Mouse (Mus musculus) activated CD4-positive, CD25-positive, alpha-beta regulatory T cell, adult 4 months (primary cell): ENCODE measurements around the gene Elfn2. TPM values are rescaled to one million over a fixed set of nuclear protein-coding genes. Genes with fewer than 3 reads are reported as not detected.

ENCODE experiments used
- ATAC-seq: one replicate; pipeline ENCODE4 v1.8.0; 2017
- polyA plus RNA-seq, 2 experiments: library from polyadenylated mRNA; unstranded; fragments of 100-300 nt; shearing (Covaris generic); gene quantifications; one replicate each; pipeline ENCODE4 v1.2.1; 2017

Elfn2 gene
- not detected for polyA plus RNA-seq

GRCm38 (mm10) chr15:78718290-78719250, at the start of gene Elfn2:
Gene Elfn2, minus strand, starts transcription at chr15:78718771.
- no peak for ATAC-seq

DNA sequence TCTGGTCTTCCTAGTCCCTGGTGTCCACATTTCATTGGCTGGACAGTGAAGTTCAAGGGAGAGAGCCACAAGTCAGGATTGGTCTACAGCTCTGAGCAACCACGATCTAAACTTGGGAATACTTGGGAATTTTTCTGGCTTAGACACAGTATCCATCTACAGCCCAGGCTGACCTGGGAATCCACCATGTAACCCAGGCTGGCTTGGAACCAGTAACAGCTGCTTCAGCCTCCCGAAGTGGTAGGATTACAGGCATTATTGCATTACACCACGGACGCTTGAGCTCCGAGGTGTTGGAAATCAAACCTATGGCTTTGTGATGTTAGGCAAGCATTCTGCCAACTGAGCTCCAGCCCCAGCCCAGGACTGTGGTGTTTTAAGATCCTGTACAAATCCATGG, 45.1 kb upstream of the Elfn2 start:
- ATAC-seq, result no peak

- no peak for ATAC-seq
Observed at GRCm38 (mm10) chr15:78763210-78763609, 44.6 kb upstream of the Elfn2 start.

DNA sequence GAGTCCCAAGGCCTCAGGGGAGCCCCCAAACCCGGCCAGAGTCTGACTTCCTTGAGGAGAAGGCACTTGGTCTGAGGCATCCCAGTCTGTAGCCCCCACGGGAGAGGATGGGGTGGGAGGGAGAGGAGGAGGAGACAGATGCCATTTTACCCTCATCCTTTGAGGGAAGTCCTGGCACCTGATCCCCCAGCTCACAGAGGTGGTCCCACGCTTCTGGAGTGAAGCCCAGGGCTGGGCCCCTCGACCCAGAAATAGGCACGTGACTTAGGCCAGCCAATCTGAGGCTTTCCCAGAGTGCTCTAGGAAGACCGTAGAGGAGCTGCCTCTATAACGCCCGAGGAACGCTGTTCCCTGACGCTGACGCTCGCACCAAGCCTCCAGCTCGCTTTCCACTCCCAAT, 42.5 kb upstream of the Elfn2 start:
- no peak for ATAC-seq

DNA sequence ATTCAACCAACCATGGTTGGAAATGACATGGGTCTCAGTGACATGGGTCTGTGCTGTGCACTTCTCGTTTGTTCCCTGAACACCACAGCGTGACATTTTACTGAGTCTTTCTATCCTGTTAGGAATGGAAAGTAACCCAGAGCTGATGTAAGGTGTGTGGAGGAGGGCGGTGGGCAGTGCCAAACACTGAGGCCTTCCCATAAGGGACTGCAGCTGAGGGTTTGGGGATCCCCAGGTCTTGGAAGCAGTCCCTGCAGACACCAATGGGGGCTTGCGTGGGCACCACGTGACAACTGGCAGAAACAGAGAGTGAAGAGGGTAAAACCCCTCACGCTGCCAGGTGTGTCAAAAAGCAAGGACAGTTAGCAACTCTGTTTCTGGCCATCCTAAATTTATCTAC, 39.6 kb upstream of the Elfn2 start:
- ATAC-seq, result no peak

- ATAC-seq, result no peak
Observed at GRCm38 (mm10) chr15:78755966-78756725, 37.6 kb upstream of the Elfn2 start.

DNA sequence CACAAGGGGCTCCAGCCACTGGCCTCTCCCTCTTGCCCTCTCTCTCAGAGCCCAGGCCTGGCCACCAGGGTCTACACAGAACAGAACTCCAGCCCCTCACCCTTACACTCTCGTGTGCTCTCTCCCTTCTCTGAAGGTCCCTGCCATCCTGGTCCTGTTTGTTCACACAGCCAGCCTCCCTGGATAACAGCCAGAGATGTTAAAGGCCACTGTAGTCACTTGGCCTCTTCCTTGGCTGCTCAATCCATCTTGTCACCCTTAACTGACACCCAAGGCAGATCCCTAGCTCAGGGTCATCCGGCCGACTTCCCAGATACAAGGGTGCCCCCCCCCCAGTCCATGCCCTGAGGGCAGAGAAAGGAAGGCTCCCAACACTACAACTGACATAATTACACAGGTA, 36.7 kb upstream of the Elfn2 start:
- ATAC-seq, result no peak

- no peak for ATAC-seq
Observed at GRCm38 (mm10) chr15:78754144-78754543, 35.6 kb upstream of the Elfn2 start.

DNA sequence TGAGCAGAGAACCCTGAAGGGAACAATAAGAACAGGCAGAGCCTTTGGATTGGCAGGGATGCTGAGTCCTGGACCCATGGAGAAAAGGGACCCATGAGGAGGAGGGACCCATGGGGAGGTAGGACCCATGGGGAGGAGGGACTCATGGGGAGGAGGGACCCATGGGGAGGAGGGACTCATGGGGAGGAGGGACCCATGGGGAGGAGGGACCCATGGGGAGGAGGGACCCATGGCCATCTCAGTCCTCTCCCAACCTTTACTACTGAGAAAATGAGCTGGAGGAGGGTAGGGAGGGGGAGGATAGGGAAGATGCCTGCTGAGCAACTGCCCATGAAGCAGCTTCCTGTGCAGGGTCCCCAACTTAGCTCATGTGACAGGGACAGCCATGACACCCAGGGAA, 34.4 kb upstream of the Elfn2 start:
- ATAC-seq, result no peak

DNA sequence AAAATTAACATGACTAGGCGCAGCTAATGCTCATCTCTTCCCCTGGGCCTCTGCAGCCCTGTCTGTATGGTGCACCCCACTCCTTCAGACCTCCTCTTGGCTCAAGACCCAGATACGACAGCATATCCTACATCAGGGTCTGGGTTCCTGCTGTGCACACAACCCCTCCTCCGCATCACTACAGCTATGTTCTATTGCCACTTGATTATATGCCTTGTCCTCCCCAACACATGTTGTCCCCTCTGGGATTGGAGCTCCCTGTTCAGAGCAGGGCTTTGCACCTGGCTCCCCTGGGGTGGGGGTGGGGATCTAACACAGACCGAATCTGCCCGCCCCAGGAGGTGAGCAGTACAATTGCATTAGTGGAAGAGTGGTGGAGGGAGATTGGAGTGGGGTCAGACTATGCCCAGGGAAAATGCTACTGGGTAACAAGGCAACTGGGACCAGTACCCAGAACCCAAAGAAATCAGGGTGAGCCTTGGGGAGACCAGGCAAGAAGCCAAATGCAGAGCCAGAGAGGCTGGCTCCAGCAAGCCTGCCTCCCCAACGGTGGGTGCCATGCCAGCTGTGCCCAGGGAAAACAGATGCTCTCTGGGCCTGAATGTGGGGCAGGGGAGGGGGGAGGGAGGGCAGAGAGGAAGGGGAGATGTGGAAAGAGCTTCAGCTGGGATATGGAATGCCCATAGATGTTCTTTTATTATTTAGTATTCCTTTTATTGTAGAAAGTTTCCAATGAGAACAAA, 32.2 kb upstream of the Elfn2 start:
- ATAC-seq, result no peak

- ATAC-seq, result no peak
Observed at GRCm38 (mm10) chr15:78749855-78750254, 31.3 kb upstream of the Elfn2 start.

DNA sequence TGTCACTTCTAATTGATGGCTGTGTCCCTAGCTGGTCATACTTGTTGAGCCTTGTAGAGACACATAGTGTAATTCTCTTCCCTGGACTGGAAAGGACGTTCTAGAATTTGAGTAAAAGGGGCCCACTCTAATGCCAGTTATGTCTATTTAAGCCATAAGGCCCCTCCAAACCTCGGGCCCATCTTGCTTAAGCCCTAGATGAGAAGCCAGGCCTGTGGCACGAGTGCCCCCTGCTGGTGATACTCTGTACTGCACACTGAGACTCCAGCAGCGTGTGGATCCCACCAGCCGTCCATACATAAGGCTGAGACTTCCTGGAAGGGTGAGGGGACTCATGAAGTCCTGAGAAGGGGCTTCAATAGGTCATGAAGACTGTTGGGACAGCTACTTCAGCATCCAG, 25.6 kb upstream of the Elfn2 start:
- peak; percentile 40 for ATAC-seq

GRCm38 (mm10) chr15:78742831-78743230, 24.3 kb upstream of the Elfn2 start:
- ATAC-seq, result no peak

- no peak for ATAC-seq
Observed at GRCm38 (mm10) chr15:78740662-78741061, 22.1 kb upstream of the Elfn2 start.

- ATAC-seq, result no peak
Observed at GRCm38 (mm10) chr15:78737146-78737545, 18.6 kb upstream of the Elfn2 start.

- ATAC-seq, result no peak
Observed at GRCm38 (mm10) chr15:78736681-78737100, 18.1 kb upstream of the Elfn2 start.

- no peak for ATAC-seq
Observed at GRCm38 (mm10) chr15:78736181-78736579, 17.6 kb upstream of the Elfn2 start.

DNA sequence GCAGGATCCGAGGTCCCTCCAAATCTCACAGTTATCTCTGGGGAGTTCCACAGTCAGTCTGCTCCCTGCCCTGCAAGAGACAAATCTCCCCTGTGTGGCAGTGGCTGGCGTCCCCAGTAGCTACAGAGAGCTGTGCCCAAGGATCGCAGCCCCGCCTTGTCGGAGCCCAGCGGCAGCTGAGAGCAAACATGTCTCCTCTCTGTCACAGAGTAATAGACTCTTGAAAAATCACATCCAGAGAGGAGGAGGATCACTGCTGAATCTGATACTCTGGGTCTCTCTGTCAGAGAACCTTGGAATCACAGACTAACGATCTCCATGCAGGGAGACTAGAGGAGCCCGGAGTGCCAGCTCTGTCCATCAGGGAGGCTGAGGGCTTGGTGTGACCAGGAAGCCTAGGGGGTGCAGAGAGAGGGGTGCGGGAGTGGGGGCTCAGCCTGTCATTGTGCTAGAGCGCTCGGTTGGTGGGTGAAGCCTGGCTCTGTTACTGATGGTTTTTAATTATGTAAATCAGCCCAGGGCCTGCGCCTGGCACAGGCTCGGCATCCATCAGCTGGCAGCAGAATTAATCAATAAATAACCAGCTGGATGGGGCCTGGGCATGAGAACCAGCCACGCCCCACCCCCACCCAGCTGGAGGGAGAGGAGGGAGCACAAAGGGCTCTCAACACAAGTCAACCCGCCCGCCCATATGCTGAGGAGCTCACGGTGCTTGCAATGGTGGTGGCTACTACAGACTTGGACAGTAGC, 17.0 kb upstream of the Elfn2 start:
- ATAC-seq, result no peak

DNA sequence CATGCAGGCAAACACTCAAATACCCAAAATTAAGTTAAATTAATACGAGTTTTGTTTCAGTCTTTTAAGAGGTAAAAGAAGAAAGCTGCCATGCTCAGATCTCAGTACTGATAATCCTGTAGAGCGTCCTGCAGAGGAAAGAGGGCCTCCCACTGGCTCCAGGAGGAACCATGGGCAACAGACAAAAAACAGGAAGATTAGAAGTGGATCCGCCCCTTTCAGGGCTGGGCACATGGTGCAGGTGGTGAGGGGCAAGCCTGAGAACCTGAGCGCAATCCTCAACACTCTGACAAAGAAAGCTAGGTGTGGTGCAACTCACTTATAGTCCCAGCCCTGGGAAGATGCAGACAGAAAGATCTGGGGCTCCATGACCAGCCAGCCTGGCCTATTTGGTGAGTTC, 13.3 kb upstream of the Elfn2 start:
- no peak for ATAC-seq

DNA sequence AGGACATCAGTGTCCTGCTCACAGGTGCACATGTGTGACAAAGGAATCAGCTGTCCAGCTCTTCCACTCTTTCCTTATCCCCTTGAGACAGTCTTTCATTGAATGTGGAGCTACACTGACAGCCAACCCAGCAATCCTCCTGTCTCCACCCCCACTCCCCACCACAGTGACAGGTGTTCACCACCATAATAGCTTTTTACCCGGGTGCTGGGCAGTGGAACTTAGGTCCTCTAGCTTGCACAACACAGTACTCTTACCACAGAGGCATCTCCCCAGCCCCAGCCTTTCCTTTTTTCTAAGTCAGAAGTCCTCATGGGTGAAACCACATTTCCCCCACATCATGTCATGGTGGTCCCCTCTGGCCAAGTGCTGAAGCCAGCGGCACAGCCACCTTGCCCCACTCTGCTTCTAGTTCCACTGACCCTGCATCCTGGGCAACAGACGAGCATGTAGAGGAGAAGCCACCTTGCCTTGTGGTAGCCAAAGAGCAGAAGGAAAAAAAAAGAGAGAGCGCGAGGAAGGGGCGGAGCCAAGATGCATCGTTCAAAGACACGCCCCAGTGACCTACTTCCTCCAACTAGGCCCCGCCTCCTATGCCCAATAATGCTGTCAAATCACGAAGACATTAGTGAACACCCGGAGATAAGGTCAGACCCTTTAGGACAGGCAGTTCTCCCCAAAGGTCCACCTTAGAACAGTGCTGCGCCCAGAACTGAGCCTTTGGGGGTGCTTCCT, 11.9 kb upstream of the Elfn2 start:
- ATAC-seq, result no peak

DNA sequence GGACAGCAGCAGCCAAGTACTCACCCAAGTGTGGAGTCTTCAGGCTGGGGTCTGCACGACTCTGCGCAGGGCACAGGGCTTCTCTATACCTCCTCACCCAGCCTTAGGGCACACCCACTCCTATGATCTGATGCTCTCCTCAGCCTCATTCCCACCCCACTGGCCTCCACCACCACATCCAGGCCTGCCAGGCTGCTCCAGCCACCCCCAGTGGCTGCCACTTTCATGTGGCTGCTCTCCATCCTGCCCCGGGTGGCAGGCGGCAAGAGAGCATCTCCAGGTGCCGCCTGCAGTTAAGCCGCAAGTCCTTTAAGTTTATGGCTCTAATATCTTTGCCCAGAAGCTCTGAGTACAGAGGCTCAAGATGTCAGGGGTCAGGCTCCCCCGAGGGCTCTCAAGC, 8.1 kb upstream of the Elfn2 start:
- ATAC-seq, result no peak

DNA sequence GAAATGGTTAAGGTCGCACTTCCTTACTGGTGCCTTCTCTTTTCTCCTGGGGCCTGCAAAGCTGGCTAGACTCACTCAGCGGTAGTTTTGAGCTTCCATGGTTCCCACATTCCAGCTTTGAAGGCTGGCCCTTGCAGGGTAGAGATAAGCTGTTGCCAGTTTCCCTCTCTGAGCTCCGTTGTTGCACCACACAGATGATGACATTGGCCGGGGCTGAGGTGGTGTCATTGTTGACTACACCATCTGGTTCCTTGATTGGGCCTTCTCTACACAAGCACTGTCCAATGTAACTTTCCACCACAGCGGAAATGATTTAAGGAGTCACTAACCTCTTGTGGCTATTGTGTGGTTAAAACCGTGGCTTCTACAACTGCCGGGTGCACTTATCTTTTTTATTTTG, 2.0 kb upstream of the Elfn2 start:
- ATAC-seq, result no peak
